Mouse (Mus musculus) brain, embryonic 14.5 days (tissue): Measurements from ENCODE around the gene Inpp1.

ENCODE experiments used
- CTCF ChIP-seq: fragments of 200-500 bp; IDR thresholded peaks from 2 replicates; pipeline ENCODE4 v1.5.1; 2012; ENCODE audit warnings: inconsistent platforms, mild to moderate bottlenecking, moderate library complexity, borderline replicate concordance; ENCODE audit not compliant: insufficient read depth, insufficient read length; ENCODE audit errors: extremely low read depth
- POLR2A ChIP-seq: fragments of 200-500 bp; IDR thresholded peaks from 2 replicates; pipeline ENCODE4 v1.6.1; 2012; ENCODE audit warnings: mild to moderate bottlenecking, inconsistent platforms, borderline replicate concordance; ENCODE audit not compliant: poor library complexity, insufficient read depth, insufficient read length, severe bottlenecking; ENCODE audit errors: extremely low read depth

- TF ChIP-seq CTCF (no peak), POLR2A (no peak)
Observed at GRCm38 (mm10) chr1:52754331-52754730, 63.2 kb downstream of the Inpp1 start.
